Mouse (Mus musculus) right cerebral cortex, adult 18-20 months (tissue): ENCODE measurements around the gene Sgsm2.
A peak's percentile ranks its signal among the peaks of the same experiment; 100 is the strongest.

Source experiments
- DNase-seq: peaks from one replicate; pipeline ENCODE4 v3.0.0; 2022; ENCODE audit warnings: mixed read lengths

The Sgsm2 gene

GRCm38 (mm10) chr11:74881979-74882378, 14.9 kb downstream of the Sgsm2 start:
- peak; percentile 78 for DNase-seq

- DNase-seq = no peak
These were observed 15.9 kb downstream of the Sgsm2 start for GRCm38 (mm10) chr11:74880999-74881398.

GRCm38 (mm10) chr11:74876801-74877200, 20.1 kb downstream of the Sgsm2 start:
- DNase-seq = peak; percentile 76

- peak; percentile 73 for DNase-seq
These were observed 22.2 kb downstream of the Sgsm2 start for GRCm38 (mm10) chr11:74874630-74875029.

GRCm38 (mm10) chr11:74870991-74871622, 25.8 kb downstream of the Sgsm2 start:
- DNase-seq = peak; percentile 78

- DNase-seq = no peak
These were observed 26.3 kb downstream of the Sgsm2 start for GRCm38 (mm10) chr11:74870544-74870943.

- no peak for DNase-seq
These were observed 27.3 kb downstream of the Sgsm2 start for GRCm38 (mm10) chr11:74869603-74870002.

- DNase-seq = no peak
These were observed 28.7 kb downstream of the Sgsm2 start for GRCm38 (mm10) chr11:74868046-74868760.

- no peak for DNase-seq
These were observed 29.7 kb downstream of the Sgsm2 start for GRCm38 (mm10) chr11:74867181-74867580.

GRCm38 (mm10) chr11:74866640-74867039, 30.2 kb downstream of the Sgsm2 start:
- DNase-seq = peak; percentile 43

- no peak for DNase-seq
These were observed 31.6 kb downstream of the Sgsm2 start for GRCm38 (mm10) chr11:74865252-74865651.

GRCm38 (mm10) chr11:74864421-74864820, 32.4 kb downstream of the Sgsm2 start:
- DNase-seq = no peak

- DNase-seq = no peak
These were observed 33.4 kb downstream of the Sgsm2 start for GRCm38 (mm10) chr11:74863471-74863870.

- DNase-seq = no peak
These were observed 34.7 kb downstream of the Sgsm2 start for GRCm38 (mm10) chr11:74862129-74862528.

GRCm38 (mm10) chr11:74857756-74858155, 39.1 kb downstream of the Sgsm2 start:
- no peak for DNase-seq

- no peak for DNase-seq
These were observed 45.7 kb downstream of the Sgsm2 start for GRCm38 (mm10) chr11:74850998-74851661.

GRCm38 (mm10) chr11:74847919-74848521, 48.8 kb downstream of the Sgsm2 start:
- DNase-seq = peak; percentile 70

- no peak for DNase-seq
These were observed 51.1 kb downstream of the Sgsm2 start for GRCm38 (mm10) chr11:74845784-74846183.

- DNase-seq = no peak
These were observed 53.1 kb downstream of the Sgsm2 start for GRCm38 (mm10) chr11:74843761-74844160.

GRCm38 (mm10) chr11:74843435-74843714, 53.5 kb downstream of the Sgsm2 start:
- DNase-seq = no peak

- no peak for DNase-seq
These were observed 54.0 kb downstream of the Sgsm2 start for GRCm38 (mm10) chr11:74842656-74843434.

- DNase-seq = no peak
These were observed 54.8 kb downstream of the Sgsm2 start for GRCm38 (mm10) chr11:74842045-74842444.

GRCm38 (mm10) chr11:74841366-74841765, 55.5 kb downstream of the Sgsm2 start:
- peak; percentile 49 for DNase-seq
